Mouse (Mus musculus): ENCODE results near the gene Ccdc84.
"Not testable (repeated sequence)": the region's sequence is repeated elsewhere in the genome, so short reads cannot be mapped to it uniquely, and the experiment has no call there.

Gene Ccdc84

GRCm38 (mm10) chr9:44361931-44362330 is 56.4 kb downstream of the Ccdc84 start:
- not testable (repeated sequence) for DNase-seq (ENCODE audit: low read depth, low spot score)

GRCm38 (mm10) chr9:44361190-44361917 is 57.0 kb downstream of the Ccdc84 start, which contains the start of gene Vps11:
Gene Vps11, minus strand, starts transcription at chr9:44361670.
- peak; percentile 99 for DNase-seq (ENCODE audit: low read depth, low spot score)

Measured in CD4-positive, CD25-positive, alpha-beta regulatory T cell, adult 2 months (primary cell).